Mouse (Mus musculus): ENCODE measurements around the gene Rrp36.

GRCm38 (mm10) chr17:46644152-46644805 lies 29.9 kb downstream of the Rrp36 start:
- TF ChIP-seq POLR2A (IDR thresholded peaks at IDR 0.05; ENCODE audit: extremely low read depth, insufficient read depth, low read length): no peak
- no peak for TF ChIP-seq CTCF (IDR thresholded peaks at IDR 0.05; ENCODE audit: extremely low read depth, insufficient read depth, low read length)
